Mouse (Mus musculus): ENCODE data around the gene Gm15091.
"Not testable (repeated sequence)": the region's sequence is repeated elsewhere in the genome, so short reads cannot be mapped to it uniquely, and the experiment has no call there.

Gene Gm15091

DNA sequence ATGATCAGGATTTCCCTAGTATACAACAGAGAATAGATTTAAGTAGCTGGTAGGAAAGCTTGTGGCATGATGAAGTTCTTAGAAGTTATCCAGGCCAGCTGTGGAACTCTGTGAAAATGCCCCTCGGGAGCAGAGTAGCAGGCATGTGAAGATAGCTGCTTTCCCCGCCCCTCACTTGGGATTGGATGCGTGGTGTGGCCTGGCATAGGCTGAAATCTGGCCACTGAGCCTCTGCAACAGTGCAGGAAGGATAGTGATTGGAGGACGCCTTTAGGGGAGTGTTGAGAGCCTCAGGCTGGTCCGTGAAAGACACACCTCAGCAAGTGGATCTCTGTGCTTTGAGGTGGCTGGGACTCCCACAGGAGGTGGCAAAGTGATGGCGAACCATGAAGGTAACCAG, at the start of gene Gm15091:
Gene Gm15091 (plus strand): TSS at position 301 of the 400 bp plus-strand sequence.
- ATAC-seq (ENCODE audit: insufficient number of reproducible peaks, low FRiP score, low TSS enrichment): not testable (repeated sequence)

All from cerebellum, adult (tissue).